Comparison of ENCODE assay signal across 11 mouse cellular contexts in the genomic region with DNA sequence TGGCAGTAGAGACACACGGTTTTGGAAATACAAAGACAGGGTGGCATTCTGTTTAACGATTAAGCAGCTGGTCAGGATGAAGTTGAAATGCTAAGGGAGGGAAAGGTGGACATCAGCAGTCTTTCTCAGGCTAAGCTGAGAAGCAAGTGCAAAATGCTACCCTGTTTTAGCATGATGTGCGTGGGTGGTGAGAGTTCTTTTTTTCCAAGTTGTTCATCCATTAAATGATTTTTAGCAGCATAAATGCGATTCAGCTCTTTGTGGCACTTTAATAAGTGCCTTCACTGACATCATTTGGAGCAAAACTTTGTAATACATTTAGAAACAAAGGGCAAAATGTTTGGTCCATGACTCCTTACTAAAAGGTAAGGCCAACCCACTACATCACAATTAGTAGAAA. TPM values are rescaled to one million over a fixed set of nuclear protein-coding genes. Genes with fewer than 3 reads are reported as not detected.
A peak's percentile ranks its signal among the peaks of the same experiment; 100 is the strongest.
DNase-seq lines count a peak whose midpoint lies in the region; ATAC-seq and TF ChIP-seq lines count a peak whose summit lies in the region.
"Had no signal": no experiment of that assay in that cellular context is flagged by ENCODE, and none has a peak within 500 bp of the region (broad histone marks: within the 10 kb centered on the region; RNA-seq: fewer than 3 reads in every experiment).

No protein-coding gene starts in this region.

- no peaks in the 10 kb centered on the region for H3K27me3 ChIP-seq in heart, embryonic 15.5 days
- no peaks in the 10 kb centered on the region for H3K27me3 ChIP-seq in lung, embryonic 16.5 days (ENCODE audit: control insufficient read depth, insufficient read depth, low read depth, low read length)
- no peaks in the 10 kb centered on the region for H3K27me3 ChIP-seq in hindbrain, postnatal 0 days (ENCODE audit: insufficient read depth, low read length)
- no peaks in the 10 kb centered on the region for H3K27me3 ChIP-seq in stomach, embryonic 15.5 days (replicated peaks)

- no peak overlapping the region for H3K27ac ChIP-seq in heart, embryonic 15.5 days
- H3K27ac ChIP-seq in lung, embryonic 16.5 days (ENCODE audit: low read length): no peak overlapping the region
- peak overlapping the region; percentile 54; the same call in 1 of the 2 replicates for H3K27ac ChIP-seq in hindbrain, postnatal 0 days
- H3K27ac ChIP-seq in stomach, embryonic 15.5 days: no peak overlapping the region
- H3K27ac ChIP-seq: heart, embryonic 10.5 days had no signal

- no peaks in the 10 kb centered on the region for H3K4me1 ChIP-seq in heart, embryonic 15.5 days (replicated peaks)
- H3K4me1 ChIP-seq in lung, embryonic 16.5 days (replicated peaks; ENCODE audit: control insufficient read depth, insufficient read depth, low read length): no peaks in the 10 kb centered on the region
- no peaks in the 10 kb centered on the region; the same call in 1 of the 2 replicates for H3K4me1 ChIP-seq in hindbrain, postnatal 0 days (ENCODE audit: insufficient read depth, low read length)
- no peaks in the 10 kb centered on the region for H3K4me1 ChIP-seq in stomach, embryonic 15.5 days
- H3K4me1 ChIP-seq: heart, embryonic 10.5 days had no signal

- 0 out of 2 replicates have a peak overlapping the region, but pooled peaks have one; percentile 34 for H3K4me3 ChIP-seq in heart, embryonic 15.5 days
- peak overlapping the region; percentile 37 for H3K4me3 ChIP-seq in lung, embryonic 16.5 days (ENCODE audit: low read length)
- peak overlapping the region; percentile 29 for H3K4me3 ChIP-seq in hindbrain, postnatal 0 days (ENCODE audit: low read length)
- H3K4me3 ChIP-seq in stomach, embryonic 15.5 days (replicated peaks): no peak overlapping the region
- H3K4me3 ChIP-seq: erythroblast, embryonic 14.5 days had no signal

- DNase-seq in heart, adult 11 months: no peak
- no peak for DNase-seq in lung, postnatal 10 days
- DNase-seq in hindbrain, postnatal 0 days (ENCODE audit: low spot score): no peak
- DNase-seq in spleen, adult 18-20 months: no peak
- DNase-seq in gastrocnemius, postnatal 36 days: no peak

- H3K9ac ChIP-seq in heart, embryonic 15.5 days: no peak overlapping the region
- no peak overlapping the region for H3K9ac ChIP-seq in lung, embryonic 16.5 days (ENCODE audit: low read length)
- 0 out of 2 replicates have a peak overlapping the region, but pooled peaks have one; percentile 10 for H3K9ac ChIP-seq in hindbrain, postnatal 0 days (replicated peaks; ENCODE audit: low read length)
- H3K9ac ChIP-seq in stomach, embryonic 15.5 days: no peak overlapping the region

- intact Hi-C loops in gastrocnemius, postnatal 36 days (cut with DNase I): no loop called here

- no peak for ATAC-seq in heart, embryonic 15.5 days (replicated peaks; ENCODE audit: insufficient number of reproducible peaks, insufficient read depth, low FRiP score, low read depth)
- ATAC-seq in lung, embryonic 16.5 days (ENCODE audit: low read depth): no peak
- ATAC-seq in hindbrain, postnatal 0 days: no peak
- ATAC-seq in stomach, embryonic 15.5 days (ENCODE audit: insufficient read depth, low FRiP score, low read depth): no peak

- no peak for TF ChIP-seq CTCF in hindbrain, postnatal 0 days (IDR thresholded peaks at IDR 0.05; ENCODE audit: low read depth)

- H3K9me3 ChIP-seq in heart, embryonic 15.5 days (replicated peaks): no peaks in the 10 kb centered on the region
- no peaks in the 10 kb centered on the region for H3K9me3 ChIP-seq in lung, embryonic 16.5 days (ENCODE audit: control insufficient read depth, low read length)
- H3K9me3 ChIP-seq in hindbrain, postnatal 0 days (ENCODE audit: low read length): no peaks in the 10 kb centered on the region
- no peaks in the 10 kb centered on the region for H3K9me3 ChIP-seq in stomach, embryonic 15.5 days
- H3K9me3 ChIP-seq: heart, embryonic 10.5 days had no signal

- peak overlapping the region; percentile 53 for H3K4me2 ChIP-seq in heart, embryonic 15.5 days
- H3K4me2 ChIP-seq in lung, embryonic 16.5 days (ENCODE audit: low read depth, low read length): peak overlapping the region; percentile 57
- peak overlapping the region; percentile 53 for H3K4me2 ChIP-seq in hindbrain, postnatal 0 days (ENCODE audit: low read depth, low read length)
- 0 out of 2 replicates have a peak overlapping the region, but pooled peaks have one; percentile 41 for H3K4me2 ChIP-seq in stomach, embryonic 15.5 days

- no peaks in the 10 kb centered on the region for H3K36me3 ChIP-seq in heart, embryonic 15.5 days
- no peaks in the 10 kb centered on the region for H3K36me3 ChIP-seq in lung, embryonic 16.5 days (ENCODE audit: control insufficient read depth, insufficient read depth, low read length)
- no peaks in the 10 kb centered on the region for H3K36me3 ChIP-seq in hindbrain, postnatal 0 days (ENCODE audit: insufficient read depth, low read length)
- H3K36me3 ChIP-seq in stomach, embryonic 15.5 days: no peaks in the 10 kb centered on the region
- H3K36me3 ChIP-seq: heart, embryonic 10.5 days had no signal

- WGBS in heart, embryonic 15.5 days: 45% methylated on average over 4 of the region's 4 CpGs
- 46% methylated on average over 4 of the region's 4 CpGs for WGBS in lung, embryonic 16.5 days
- WGBS in hindbrain, postnatal 0 days: 36% methylated on average over 4 of the region's 4 CpGs
- 51% methylated on average over 4 of the region's 4 CpGs for WGBS in stomach, embryonic 15.5 days

RNA-seq across cellular contexts. Expression of gene Ndp, which starts 0.3 kb away (rescaled TPM):
- 0.93 and 1.2 TPM in 2 replicates for polyA plus RNA-seq in heart, embryonic 15.5 days (2015; fragmentation: Nextera tagmentation; extraction: Ambion mirVana)
- polyA plus RNA-seq in lung, embryonic 16.5 days (2015; fragmentation: Nextera tagmentation; extraction: Ambion mirVana): 1.9 and 2.6 TPM in 2 replicates
- total RNA-seq in hindbrain, postnatal 0 days (2014; rRNA removed): 5.8 and 9.8 TPM in 2 replicates
- polyA plus RNA-seq in hindbrain, postnatal 0 days (2015; fragmentation: Nextera tagmentation; extraction: Ambion mirVana): 7.5 and 7.7 TPM in 2 replicates
- 0.45 and 0.68 TPM in 2 replicates for polyA plus RNA-seq in stomach, embryonic 15.5 days (2015; fragmentation: Nextera tagmentation; extraction: Ambion mirVana)
- total RNA-seq in gastrocnemius, postnatal 36 days (2021): not detected
- total RNA-seq: megakaryocyte, adult 5-6 weeks had no signal
- polyA plus RNA-seq: erythroblast, embryonic 14.5 days had no signal
